Mouse (Mus musculus) urinary bladder, postnatal 4 days (tissue): ENCODE measurements around the gene Gal3st3.

Experiments used
- DNase-seq, 2 experiments: peaks; one replicate each; pipeline ENCODE4 v3.0.0; 2021 to 2022; ENCODE audit warnings: low spot score in 2 of 2

The Gal3st3 gene

DNA sequence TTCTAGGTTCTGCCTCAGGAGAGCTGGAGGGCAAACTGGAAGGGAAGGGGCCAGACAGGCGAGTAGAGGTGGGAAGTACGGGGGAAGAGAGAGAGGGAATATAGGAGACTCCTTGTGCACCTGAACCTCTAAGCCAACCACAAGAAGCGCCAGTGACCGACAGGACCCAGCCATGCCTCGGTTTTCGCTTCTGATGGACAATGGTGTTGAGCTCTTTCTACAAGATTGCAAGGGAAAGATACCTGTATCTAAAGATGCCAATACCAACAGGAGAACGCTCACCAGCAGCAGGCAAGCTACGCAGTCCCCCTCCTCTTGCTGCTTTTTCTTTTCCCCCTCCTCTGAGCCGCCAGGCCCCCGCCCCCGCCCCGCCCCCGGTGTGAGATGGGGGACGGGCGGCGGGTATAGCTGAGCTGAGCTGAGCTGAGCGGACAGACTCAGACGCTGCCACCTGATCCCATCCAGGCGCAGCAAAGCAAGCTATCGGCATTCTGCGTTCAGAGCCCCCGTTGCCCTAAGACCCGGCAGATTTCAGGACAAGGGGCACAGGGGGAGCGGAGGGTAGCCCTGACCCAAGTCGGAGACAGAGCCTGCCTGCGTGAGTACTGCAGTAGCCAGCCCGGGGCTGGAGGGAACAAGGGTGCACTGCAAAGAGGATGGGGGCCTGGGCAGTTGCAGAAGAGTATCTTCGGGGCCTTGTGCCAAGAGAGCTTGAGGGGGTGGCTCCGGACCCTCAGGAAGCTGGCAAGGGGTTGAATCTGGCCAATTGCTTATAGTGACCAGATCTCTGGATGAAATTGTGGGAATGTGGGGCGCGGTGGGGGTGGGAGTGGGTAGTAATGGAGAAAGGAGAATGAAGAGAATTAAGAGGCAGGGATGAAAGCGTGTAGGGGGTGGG, at the start of gene Gal3st3:
TSS of gene Gal3st3 (plus strand) at position 429 of the 898 bp plus-strand sequence.
- DNase-seq, result no peak

DNA sequence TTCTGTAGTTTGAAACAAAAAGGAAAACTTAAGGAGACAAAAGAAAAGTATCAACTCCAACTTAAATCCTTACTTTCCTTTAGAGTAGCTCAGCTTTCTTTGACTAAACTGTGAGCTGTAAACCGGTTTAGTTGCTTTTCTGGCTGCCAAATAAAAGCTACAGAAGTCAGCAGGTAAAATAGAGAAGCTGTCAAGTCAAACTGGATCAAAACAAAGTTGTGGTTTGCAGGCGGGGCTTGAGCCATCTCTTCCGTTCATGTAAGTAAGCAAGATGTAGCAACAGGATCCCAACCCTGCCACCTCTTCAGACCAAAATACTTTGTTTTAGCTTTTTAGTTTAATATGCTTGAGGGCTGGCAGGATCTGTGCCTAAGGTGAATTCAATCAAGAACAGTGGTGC, 41.0 kb upstream of the Gal3st3 start:
- DNase-seq, result no peak

DNA sequence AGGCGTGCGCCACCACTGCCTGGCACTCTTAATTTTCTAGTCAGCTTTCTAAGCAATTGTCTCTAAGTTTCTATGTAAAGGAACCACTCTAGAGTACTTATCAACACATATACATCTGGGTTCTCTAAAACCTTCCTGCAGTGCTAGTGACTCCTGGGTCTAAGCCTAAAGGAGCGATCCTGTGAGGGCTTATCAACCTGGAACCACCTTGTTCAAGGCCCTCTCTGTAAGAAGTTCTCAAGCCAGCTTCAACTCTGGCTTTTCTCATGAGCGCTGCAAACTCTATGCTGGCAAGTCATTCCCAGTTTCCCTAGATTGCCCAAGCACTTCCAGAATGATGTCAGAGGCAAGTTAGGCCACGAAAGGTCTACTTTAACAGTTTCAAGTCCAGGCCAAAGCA, 31.1 kb upstream of the Gal3st3 start:
- no peak for DNase-seq

DNA sequence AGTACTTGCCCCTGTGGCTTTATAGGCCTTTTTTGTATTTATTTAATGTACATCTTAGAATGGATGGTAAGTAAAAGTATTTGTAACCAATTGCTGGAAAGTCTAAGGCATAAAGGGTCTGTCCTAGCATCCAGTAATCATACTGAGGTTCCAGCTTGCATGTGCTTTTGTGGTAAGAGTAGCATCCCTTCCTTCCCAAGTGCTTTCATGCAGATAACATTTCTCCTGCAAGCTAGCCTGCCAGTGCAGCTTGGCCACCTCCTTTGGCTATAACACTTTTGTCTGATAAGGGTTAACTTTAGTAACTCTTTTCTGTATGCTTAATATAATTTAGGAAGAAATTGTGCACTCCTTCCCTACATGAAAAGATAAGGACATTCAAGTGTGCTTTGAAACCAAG, 30.1 kb upstream of the Gal3st3 start:
- no peak for DNase-seq

DNA sequence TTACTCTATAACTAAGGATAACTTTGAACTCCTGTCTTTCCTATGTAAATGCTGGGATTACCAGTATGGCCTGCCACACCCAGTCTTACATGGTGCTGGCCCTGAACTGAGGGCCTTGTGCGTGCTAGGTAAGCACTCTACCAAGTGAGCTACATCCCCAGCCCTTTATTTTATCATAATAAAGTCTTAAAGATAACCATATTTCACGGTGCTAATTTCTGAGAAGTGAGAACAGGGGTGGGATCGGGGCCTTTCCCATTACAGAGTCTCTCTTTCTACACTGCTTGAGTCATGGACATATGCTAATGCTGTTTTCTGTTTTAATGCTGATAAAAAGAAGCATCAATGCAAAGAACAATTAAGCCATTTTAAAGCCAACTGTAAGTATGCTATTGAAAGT, 29.3 kb upstream of the Gal3st3 start:
- DNase-seq, result no peak

DNA sequence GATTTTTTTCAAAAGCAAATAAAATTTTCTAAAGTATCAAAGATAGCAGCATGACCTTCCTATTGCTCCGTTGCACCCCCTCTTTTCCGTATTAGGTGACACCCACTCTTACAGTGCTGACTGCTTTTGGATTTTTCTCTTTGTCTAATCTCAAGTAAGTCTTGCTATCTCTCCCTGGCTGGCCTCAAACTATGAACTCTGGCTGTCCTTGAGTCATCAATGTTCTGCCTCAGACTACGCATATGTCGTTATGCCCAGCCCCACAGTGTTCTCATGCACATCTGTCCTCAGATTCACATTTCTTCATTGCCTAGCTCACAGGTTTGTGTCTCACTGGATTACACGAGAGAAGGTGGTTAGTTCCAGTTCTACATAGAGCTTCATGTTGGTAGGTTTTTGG, 28.7 kb upstream of the Gal3st3 start:
- DNase-seq, result no peak

DNA sequence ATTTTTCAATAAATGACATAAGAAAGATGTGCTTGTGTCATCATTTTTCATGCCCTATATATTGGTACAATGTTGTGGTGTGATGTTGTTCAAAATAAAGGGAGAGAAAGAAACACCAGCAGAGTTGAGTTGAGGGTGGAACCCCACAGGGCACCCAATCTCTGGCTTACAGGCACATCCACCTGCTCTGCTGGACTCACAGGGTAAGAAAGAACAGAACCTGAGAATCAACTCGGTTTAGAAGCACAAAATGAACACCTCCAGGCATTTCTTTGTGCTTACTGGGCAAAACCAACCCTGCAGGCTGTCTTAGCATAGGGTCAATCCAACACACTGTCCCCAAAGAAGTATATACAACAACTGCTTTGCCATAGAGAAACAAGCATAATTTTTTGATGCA, 26.7 kb upstream of the Gal3st3 start:
- DNase-seq, result no peak

DNA sequence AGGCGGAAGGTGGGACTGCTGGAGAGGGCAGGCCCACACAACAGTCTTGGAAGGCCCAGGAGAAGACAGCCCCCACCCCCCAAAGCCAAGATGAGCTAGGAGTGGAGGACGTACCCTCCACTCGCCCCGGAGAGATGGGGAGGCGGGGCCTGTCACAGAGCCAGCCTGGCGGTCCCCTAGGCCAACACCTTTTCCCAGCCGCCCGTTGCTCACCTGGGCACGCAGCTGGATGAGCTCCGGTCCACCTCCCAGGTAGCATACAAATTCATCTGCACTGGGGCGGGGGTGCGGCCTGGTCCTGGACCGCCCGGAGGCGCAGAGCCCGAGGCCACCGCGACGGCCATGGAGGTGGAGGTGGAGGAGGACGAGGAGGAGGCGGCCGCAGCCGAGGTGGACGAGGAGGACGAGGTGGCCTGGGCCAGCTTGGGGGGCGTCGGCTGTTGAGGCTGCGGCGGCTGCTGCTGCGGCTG, 25.8 kb upstream of the Gal3st3 start:
- peak in 1 of 2 experiments; percentile 54 for DNase-seq

DNA sequence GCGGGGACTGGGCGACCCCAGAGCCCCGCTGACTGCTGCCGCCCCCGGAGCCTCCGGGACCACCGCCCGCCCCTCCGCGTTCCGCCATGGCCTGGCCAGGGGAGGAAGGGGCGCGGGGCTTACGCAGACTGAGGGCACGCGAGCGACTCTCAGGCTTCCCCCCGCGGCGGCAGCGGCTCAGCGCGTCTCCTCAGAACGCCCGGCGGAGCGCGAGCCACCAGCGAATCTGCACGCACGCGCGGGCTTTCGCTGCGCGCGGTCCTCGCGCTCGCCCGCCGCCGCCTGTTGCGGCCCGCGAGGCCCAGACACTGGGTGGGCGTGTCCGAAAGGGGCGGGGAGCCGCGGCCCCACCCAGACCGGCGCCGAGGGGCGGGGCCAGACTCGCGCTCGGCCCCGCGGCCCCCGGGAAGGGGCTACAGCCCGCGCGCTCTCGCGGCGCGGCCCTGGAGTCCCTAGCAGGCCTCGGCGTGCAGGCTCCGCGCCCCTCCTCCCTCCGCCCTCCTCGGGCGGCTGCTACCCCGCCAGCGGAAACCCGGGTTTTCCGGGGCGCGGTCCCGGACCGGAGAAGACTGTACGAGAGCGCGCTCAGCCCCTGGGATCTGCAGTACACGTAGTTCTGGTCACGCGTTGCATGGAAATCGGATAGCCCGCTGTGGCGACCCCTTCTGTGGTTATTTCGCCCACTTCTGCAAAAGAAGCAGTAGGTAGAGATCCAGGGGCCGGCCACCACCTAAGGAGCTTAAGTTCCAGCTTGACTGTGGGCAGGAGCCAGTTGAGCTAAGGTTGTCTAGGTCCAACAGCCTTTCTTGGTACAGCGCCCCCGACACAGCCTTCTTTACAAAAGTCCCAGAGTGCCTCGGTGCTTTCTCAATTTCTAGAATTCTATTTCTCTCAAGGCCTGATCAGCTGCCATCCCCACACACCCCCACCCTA, 25.1 kb upstream of the Gal3st3 start, which contains the start of gene Pacs1:
TSS of gene Pacs1 (minus strand) at position 319 of the 933 bp plus-strand sequence.
- DNase-seq, result peak; percentile 89 to 90

DNA sequence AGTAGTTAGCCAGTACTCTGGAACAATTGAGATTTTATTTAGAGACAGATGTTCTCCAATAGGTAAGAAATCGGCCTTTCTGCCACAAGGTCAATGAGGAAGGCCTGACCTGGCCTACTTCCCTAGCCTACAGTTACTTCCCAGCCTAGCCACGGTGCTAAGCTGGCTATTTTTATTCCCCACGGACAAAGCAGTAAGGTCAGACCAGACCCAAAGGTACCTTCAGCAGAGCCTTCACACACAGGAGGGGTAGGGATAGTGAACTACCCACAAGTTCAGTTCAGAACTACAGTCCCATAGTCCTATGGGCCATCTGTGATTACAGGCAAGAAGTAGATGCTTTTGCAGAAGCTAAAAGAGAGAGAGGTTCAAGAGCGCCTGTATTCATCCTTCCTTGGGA, 24.2 kb upstream of the Gal3st3 start:
- DNase-seq, result no peak

DNA sequence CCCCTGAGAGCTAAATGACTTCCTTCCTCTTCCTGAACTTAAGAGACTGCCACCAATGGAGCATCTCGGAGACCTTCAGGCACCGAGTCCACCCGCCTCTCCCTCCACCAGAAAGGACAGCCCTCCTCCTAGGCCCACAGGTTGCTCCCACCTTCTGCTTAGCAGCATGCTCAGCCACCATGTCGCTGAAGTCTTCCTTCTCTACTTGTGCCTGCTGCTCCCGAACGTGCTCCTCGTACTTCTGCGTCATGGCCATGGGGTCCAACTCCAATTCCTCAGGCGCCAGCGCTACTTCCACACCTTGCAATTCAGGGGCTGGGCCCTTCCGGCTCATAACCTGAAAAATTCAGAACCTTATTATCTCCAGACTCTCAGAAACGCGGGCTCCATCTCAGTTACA, 23.5 kb upstream of the Gal3st3 start:
- DNase-seq, result no peak

DNA sequence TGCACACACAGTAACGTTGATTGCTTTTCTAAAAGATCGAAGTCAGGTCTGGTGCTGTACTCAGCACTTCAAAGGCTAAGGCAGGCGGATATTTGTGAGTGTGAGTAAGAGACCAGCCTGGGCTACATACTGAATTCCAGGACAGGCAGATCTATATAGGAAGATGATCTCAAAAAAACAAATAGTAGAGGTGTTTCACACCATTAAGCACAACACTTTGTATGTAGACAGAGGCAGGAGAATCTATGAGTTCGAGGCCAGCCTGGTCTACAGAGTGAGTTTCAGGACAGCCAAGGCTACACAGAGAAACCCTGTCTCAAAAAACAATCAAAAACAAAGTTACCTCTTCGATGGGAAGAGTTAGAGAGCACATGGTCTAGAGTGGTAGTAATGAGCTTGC, 22.4 kb upstream of the Gal3st3 start:
- DNase-seq, result no peak

DNA sequence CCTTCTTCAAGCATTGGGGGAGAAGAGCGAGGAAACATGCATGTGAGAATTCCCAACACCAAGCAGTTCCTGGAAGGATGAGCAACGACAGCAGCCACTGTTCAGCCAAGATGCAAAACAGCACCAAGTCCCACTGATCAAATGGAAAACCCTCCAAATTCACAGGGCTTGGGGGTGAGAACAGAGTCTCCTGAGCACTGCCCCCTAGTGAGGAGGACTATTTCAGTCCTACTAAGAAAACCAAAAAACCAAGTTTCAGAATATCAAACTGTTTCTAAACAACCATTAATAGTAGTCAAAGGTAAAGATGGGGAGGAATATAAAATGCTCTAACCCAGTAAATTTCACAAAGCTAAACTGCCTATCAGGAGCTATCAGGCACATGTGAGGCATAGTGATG, 21.6 kb upstream of the Gal3st3 start:
- no peak for DNase-seq

DNA sequence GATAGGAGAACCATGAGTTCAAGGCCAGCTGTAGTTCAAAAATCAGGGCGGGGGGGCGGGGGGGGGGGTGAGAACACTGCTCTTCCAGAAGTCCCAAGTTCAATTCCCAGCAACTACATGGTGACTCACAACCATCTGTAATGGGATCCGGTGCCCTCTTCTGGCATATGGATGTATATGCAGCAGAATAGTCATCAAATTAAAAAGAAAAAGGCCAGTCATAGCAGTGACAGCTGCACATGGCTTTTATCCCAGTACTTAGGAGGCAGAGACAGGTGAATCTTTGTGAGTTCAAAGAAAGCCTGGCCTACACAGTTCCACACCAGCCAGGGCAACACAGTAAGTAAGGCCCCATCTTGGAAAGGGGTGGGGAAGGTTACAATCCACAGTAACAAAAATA, 21.0 kb upstream of the Gal3st3 start:
- DNase-seq, result no peak

DNA sequence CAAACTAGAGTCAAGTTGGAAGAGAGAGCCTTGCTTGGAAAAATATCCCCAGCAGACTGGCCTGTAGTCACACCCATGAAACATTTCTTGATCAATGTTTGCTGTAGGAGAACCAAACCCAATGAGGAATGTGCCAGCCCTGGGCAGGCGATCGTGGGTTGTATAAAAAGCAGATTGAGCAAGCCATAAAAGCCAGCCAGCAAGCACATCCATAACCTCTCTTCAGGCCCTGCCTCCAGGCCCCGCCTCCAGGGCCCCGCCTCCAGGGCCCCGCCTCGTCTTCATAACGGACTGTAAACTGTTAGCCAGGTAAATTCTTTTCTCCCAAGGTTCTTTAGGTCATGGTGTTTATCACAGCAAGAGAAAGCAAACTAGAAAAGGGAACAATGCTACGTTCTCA, 19.8 kb upstream of the Gal3st3 start:
- no peak for DNase-seq

DNA sequence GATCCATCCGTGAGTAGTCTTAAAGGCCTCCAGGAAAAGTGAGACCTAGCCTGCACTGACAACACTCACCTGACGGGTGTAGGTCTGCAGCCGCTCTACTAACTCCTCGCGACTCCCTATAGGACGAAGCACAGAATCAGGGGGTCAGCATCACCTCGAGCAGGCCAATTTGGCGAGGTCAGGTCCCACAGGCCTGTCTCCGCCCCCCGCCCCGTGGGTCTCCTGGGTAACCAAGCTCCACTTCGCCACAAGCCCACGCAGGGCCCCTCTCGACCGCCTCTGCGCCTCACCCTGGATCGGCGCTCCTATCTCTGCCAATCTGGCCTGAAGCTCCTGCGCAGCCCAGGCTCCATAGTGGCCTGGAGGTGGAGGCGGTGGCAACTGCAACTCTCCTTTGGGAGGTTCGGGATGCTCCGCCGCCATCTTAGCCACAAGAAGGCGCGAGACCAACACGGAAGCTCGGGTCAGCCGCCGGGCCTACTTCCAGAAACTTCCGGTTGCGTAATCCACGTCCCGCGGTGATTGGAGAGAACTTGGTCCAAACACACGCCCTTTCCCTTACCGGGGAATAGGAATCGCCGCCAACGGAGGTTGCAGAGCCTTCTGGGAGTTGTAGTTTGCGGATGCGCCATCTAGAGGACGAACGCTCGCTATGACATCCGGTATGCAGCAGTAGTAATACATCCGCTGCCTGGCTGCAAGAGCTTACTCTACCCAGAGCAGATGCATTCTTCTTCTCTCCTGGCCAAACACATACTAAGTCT, 3.0 kb upstream of the Gal3st3 start, which contains the start of gene Sf3b2:
TSS of gene Sf3b2 (minus strand) at position 484 of the 764 bp plus-strand sequence.
- peak; percentile 97 to 99 for DNase-seq

DNA sequence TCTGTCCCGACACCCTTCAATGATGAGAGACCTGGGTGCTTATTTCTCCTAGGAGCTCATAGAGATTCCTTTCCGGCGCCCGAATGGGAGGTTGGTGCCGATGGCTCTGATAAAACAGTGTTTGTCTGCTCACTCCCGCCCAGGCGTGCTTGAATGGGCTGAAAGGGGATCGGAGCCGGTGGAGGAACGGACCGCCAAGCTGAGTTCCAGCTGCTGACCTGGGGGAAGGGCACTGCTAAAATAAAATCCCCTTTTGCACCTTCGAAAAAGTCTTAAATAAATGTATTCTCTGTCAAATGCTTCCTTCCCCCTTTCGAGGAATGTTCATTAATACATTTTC, 2.4 kb upstream of the Gal3st3 start:
- no peak for DNase-seq

DNA sequence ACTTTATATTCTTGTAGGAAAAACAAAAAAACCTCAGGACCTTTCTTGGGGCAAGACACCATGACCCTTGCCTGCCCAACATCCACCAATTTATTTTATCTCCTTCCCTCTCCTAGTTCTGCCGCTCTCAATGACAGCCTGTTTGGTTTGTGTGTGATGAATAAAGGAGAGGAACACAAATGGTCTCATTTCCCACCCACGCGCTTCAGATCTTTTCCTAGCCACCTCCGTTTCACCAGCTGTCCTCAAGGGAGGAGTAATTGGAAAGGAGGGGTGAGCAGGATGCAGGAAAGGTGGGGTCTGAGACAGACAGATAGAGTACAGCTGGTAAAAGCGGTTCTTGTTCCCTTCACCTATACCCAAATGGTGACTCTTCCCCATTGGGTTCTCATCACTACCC, 1.5 kb upstream of the Gal3st3 start:
- DNase-seq, result no peak

DNA sequence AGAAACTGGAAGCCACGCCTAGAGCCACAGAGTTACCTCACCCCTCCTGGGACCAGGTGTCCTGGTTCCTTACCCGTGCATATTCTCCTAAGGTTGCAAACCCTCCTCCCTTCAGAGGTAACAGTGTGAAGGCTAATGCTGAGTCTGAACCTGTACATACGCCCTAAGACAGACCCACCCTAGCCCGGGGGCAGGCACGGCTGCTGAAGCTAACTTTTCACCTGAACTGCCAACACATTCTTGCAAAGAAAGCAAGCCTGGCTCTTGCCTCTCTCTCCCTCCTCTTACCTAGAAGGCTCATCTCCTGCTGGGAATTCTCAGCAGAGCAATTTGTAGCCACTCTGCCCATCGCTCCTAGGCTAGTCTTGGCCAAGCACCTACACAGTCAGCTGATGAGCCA, 2.5 kb downstream of the Gal3st3 start:
- no peak for DNase-seq

DNA sequence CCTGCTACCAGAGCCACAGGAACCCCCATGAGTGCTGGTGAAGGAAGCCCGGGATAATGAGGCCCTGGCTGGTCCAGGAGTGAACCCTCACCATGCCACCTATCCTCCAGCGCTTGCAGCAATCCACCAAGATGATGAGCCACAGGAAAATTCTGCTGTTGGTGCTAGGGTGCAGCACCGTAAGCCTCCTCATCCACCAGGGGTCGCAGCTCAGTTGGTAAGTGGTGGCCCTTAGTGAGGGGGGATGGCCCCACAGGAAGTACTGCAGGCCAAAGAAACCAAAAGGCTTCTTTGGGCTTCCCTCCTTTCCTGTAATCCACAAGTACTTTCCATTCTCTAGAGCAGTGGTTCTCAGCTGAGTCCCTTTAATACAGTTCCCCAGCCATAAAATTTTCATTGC, 4.3 kb downstream of the Gal3st3 start:
- DNase-seq, result no peak

DNA sequence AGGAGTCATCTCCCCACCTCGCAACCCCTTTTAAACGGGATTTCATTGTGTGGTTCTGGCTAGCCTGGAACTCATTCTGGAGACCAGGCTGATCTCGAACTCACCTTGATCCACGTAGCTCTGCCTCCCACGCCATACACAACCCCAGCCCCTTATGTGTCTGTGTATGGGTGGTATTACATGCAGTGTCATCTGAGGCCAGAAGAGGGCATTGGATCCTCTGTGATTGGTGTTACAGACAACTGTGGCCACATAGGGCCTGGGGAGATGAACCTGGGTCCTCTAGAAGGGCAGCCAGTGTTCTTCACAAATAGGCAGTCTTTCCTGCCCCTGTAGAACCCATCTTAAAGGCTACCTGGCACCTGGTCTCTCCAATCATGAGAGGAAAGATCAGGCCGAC, 8.1 kb downstream of the Gal3st3 start:
- no peak for DNase-seq
